Mouse (Mus musculus) telencephalon, adult 2 months (tissue): ENCODE measurements around the gene Aqp11.

Experiments
- DNase-seq: peaks from one replicate; pipeline ENCODE4 v3.0.0-alpha.2; 2011; ENCODE audit warnings: low read depth, low spot score

The Aqp11 gene

DNA sequence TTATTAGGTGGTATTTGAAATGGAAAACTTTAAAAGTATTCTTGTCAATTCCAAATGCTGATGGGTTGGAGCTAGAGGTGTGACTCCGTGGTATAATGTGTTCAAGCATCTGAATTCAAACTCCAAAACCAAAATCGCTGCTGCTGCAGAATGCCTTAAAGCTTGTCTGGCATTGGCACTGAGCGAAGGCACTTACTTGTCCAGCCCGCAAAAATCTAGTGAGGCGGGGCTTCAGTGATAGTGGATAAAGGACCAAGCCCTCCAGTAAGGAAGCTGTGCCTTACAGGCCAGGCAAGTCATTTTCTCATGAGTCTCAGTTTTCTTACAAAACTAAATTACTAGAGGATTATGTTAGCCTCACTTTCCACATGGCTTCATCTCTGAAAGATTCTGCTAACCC, 30.3 kb downstream of the Aqp11 start:
- no peak for DNase-seq

DNA sequence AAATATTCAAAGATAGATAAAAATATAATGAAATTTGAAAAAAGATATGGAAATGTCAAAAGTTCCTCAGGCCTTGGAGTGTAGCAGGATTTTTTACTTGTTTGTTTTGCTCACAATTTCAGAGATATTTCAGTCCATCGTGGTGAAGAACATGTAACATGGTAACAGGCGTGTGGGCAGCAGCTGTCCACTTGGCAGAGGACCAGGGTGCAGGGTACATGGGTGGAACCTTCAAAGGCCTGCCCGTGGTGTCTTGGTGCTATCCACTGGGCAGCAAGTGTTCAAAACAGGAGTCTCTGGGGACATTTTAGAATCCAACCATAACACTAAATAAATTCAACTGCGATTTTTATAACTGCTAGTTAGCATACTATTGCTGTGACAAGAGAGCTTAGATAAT, 31.0 kb downstream of the Aqp11 start:
- DNase-seq = no peak

DNA sequence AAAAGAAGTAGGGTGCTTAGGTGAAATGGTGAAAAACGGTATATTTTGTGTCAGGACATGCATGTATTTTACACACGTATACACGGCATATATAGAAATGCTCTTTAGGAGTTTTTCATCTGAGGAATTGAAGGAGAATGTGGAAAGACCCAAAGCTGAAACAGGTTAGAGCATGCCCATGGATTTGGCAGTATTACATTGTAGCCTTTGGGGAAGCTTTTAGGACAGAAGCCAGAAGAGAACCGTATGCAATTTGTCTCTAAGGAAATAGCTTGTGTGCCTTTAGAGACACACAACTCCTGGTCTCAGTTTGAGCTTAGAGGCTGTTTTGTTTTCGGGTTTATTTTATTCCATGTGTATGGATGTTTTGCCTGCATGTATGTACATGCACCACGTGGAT, 37.0 kb downstream of the Aqp11 start:
- no peak for DNase-seq

DNA sequence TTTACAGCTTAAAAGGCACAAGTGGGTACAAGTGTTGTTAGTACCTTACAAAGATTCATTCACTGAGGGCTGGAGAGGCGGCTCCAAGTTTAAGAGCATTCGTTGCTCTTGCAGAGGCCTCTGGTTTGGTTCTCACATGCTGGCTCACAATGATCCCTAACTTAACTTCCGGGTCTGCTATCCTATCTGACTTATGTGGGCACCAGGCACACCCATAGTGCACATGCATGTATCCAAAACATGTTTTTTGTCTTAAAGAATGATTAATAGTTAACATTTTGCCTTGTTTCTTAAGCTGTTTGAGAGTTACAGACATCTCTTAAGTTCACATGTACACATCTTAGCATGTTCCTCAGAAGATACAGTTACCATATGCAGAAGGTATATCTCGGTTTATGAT, 37.9 kb downstream of the Aqp11 start:
- DNase-seq = no peak

DNA sequence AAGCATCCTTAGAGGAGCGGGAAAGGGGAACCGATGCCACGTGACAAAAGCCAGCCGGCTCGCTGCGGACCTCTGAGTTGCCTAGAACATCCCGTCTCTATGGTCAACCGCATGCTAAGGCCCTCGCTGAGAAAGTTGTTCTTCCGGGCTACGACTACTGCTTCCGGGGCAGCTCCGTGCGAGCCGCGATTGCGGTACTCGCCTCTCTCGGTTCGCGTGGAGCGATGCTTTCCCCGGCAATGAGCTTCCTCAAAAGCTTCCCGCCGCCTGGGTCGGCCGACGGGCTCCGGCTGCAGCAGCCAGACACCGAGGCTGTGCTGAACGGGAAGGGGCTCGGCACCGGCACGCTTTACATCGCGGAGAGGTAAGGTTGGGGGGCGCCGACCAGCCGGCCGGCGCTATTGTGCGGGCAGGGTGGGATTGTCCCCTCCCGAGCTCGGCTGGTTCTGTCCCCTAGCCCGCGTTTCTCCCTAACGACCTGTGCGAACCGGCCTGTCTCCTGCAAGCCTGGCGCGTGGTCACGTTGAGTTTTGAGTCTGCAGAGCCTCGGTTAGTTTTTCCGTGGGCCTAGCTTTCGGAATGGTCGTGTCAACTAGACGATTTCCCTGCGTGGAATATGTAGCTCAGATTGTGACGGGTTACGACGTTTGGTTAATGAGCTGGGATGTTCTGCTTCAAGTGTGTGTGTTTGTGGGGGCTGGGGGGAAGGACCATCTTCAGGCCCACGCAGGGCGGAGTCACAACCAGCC, 41.4 kb downstream of the Aqp11 start, which contains the start of gene Clns1a:
TSS of gene Clns1a (plus strand) at position 129 of the 749 bp plus-strand sequence.
- peak; percentile 94 for DNase-seq

DNA sequence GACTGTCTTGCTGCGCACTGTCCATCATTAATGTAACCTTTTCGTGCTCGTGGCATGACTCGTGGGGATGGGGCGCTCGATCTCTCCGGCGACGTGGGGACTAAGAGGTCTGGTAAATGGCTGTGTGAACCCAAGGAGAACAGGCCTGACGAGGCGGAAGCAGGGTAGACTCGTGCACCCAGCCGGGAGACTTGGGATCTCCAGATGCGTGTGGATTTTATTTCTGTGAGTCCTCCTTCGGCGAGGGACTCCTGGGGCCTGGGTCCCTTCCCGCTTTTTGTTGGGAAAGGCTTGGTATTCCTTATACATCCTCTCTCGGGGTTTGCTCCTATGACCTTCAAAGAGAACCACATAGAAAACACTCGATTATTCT, 42.0 kb downstream of the Aqp11 start:
- no peak for DNase-seq

DNA sequence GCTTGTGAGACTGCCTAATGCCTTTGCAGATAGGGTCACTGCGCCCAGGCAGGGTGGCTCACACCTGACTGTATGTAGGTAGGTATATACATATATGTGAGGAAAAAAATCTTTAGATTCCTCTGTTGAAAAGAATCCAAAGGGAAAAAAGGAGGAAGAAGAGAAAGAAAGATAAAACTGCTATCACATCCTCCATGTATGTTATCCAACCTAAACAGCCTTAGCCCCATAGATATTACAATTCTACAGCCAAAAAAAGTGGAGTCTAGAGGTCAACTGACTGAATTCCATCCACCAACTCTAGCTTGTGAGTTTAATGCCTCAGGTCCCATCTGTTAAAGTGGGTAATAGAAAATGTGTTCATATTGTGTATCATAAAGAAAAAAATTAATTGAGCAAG, 42.6 kb downstream of the Aqp11 start:
- DNase-seq = no peak

DNA sequence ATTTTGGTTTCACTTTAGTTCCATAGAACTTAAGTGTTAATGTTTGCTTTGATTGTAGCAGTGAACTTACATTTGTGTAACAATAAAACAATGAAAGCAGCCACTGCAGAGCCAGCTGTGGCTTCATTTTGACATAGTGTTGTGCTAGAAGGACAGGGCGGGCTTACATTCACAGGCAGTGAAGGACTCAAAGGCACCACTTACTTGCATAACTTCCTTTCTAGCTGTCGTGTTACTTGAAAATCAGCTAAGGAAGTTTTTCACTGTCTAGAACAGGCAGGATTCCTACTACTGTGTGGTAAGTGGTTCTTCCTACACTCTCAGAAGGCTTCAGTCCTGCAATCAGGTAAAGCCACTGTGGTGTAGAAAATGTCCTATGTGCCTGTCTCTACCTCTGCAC, 50.3 kb downstream of the Aqp11 start:
- no peak for DNase-seq

DNA sequence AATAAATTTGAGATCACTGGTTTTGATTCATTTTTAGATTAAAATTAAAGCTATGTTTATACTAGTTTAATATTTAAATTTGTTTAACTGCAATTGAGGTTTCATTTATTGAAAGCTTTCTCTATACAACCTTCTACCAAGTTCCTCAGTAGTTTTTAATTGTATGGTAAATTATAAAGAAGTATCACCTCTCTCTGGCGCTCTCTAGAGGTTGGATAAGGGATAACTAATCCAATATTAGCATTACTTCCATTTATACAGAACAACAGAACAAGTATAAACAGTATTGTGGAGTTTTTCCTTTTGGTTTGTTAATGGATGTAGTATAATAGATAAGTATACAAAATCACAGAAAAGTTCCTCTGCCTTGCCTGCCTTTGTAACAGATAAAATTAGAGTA, 58.9 kb downstream of the Aqp11 start:
- no peak for DNase-seq
